ENCODE assay signal across 28 mouse cellular contexts in genomic region chr5:107638366-107638765, GRCm38 (mm10). TPM values are rescaled to one million over a fixed set of nuclear protein-coding genes. Genes with fewer than 3 reads are reported as not detected.
DNase-seq lines count a peak whose midpoint lies in the region; ATAC-seq and TF ChIP-seq lines count a peak whose summit lies in the region.
"Had no signal": no experiment of that assay in that cellular context is flagged by ENCODE, and none has a peak within 500 bp of the region (broad histone marks: within the 10 kb centered on the region; RNA-seq: fewer than 3 reads in every experiment).

No protein-coding gene starts in this region.

- WGBS in midbrain, embryonic 11.5 days, result 96% methylated on average over 8 of the region's 8 CpGs
- 93% methylated on average over 8 of the region's 8 CpGs for WGBS in midbrain, embryonic 14.5 days
- WGBS in hindbrain, postnatal 0 days, result 83% methylated on average over 8 of the region's 8 CpGs

- H3K4me1 ChIP-seq in midbrain, embryonic 11.5 days (ENCODE audit: control insufficient read depth, insufficient read depth, low read length), result no peaks in the 10 kb centered on the region
- no peaks in the 10 kb centered on the region for H3K4me1 ChIP-seq in midbrain, embryonic 14.5 days (ENCODE audit: control insufficient read depth, insufficient read depth, low read length)
- no peaks in the 10 kb centered on the region for H3K4me1 ChIP-seq in hindbrain, postnatal 0 days (ENCODE audit: insufficient read depth, low read length)
- H3K4me1 ChIP-seq: embryonic facial prominence, embryonic 15.5 days; forebrain, embryonic 12.5 days; hindbrain, embryonic 12.5 days; limb, embryonic 13.5 days; midbrain, embryonic 15.5 days; neural tube, embryonic 15.5 days had no signal

- peak; percentile 70; the same call in 1 of the 2 replicates for ATAC-seq in frontal cortex, adult (ENCODE audit: low TSS enrichment)
- no peak for ATAC-seq in midbrain, embryonic 11.5 days (ENCODE audit: low FRiP score)
- no peak for ATAC-seq in midbrain, embryonic 14.5 days (ENCODE audit: low FRiP score, low TSS enrichment)
- ATAC-seq in hindbrain, postnatal 0 days, result no peak
- ATAC-seq: forebrain, postnatal 0 days; liver, postnatal 0 days; midbrain, embryonic 15.5 days had no signal

- no peaks in the 10 kb centered on the region for H3K36me3 ChIP-seq in midbrain, embryonic 11.5 days (ENCODE audit: control insufficient read depth, insufficient read depth, low read length)
- H3K36me3 ChIP-seq in midbrain, embryonic 14.5 days (ENCODE audit: control insufficient read depth, insufficient read depth, low read length), result peaks cover 7% of the 10 kb centered on the region; the same call in 1 of the 2 replicates
- no peaks in the 10 kb centered on the region; the same call in 1 of the 2 replicates for H3K36me3 ChIP-seq in hindbrain, postnatal 0 days (ENCODE audit: insufficient read depth, low read length)
- H3K36me3 ChIP-seq: forebrain, embryonic 12.5 days; midbrain, embryonic 15.5 days had no signal

- H3K4me2 ChIP-seq in midbrain, embryonic 11.5 days, result no peak overlapping the region
- H3K4me2 ChIP-seq in midbrain, embryonic 14.5 days (ENCODE audit: low read length), result no peak overlapping the region
- H3K4me2 ChIP-seq in hindbrain, postnatal 0 days (ENCODE audit: low read depth, low read length), result no peak overlapping the region
- H3K4me2 ChIP-seq: embryonic facial prominence, embryonic 15.5 days; forebrain, embryonic 12.5 days; heart, embryonic 11.5 days; hindbrain, embryonic 12.5 days; kidney, embryonic 15.5 days; limb, embryonic 13.5 days; liver, embryonic 11.5 days; midbrain, embryonic 15.5 days; neural tube, embryonic 15.5 days had no signal

- H3K4me3 ChIP-seq in midbrain, embryonic 11.5 days (ENCODE audit: low read depth, low read length), result no peak overlapping the region
- no peak overlapping the region for H3K4me3 ChIP-seq in midbrain, embryonic 14.5 days (replicated peaks; ENCODE audit: low read depth, low read length)
- H3K4me3 ChIP-seq in hindbrain, postnatal 0 days (ENCODE audit: low read length), result no peak overlapping the region
- H3K4me3 ChIP-seq: embryonic facial prominence, embryonic 10.5 days; embryonic facial prominence, embryonic 15.5 days; forebrain, embryonic 12.5 days; hindbrain, embryonic 12.5 days; kidney, embryonic 15.5 days; left cerebral cortex, adult 2 months; limb, embryonic 13.5 days; midbrain, embryonic 15.5 days; neural tube, embryonic 15.5 days had no signal

- H3K9me3 ChIP-seq in midbrain, embryonic 11.5 days (ENCODE audit: control insufficient read depth, low read length), result no peaks in the 10 kb centered on the region
- no peaks in the 10 kb centered on the region for H3K9me3 ChIP-seq in midbrain, embryonic 14.5 days (ENCODE audit: control insufficient read depth, low read length)
- no peaks in the 10 kb centered on the region for H3K9me3 ChIP-seq in hindbrain, postnatal 0 days (ENCODE audit: low read length)
- H3K9me3 ChIP-seq: embryonic facial prominence, embryonic 10.5 days; embryonic facial prominence, embryonic 15.5 days; forebrain, embryonic 12.5 days; hindbrain, embryonic 12.5 days; kidney, embryonic 15.5 days; limb, embryonic 13.5 days; midbrain, embryonic 15.5 days; neural tube, embryonic 15.5 days had no signal

- DNase-seq in frontal cortex, postnatal 25 days (ENCODE audit: low spot score in 2 of 2), result no peak
- DNase-seq in midbrain, embryonic 11.5 days (ENCODE audit: low spot score, missing footprints), result peak; percentile 4
- DNase-seq in midbrain, embryonic 14.5 days, result no peak
- peak; percentile 47 for DNase-seq in thymus, postnatal 0 days (ENCODE audit: low spot score)
- DNase-seq in thymus, adult 18-20 months, result no peak
- DNase-seq in hindbrain, postnatal 0 days (ENCODE audit: low spot score), result no peak
- DNase-seq: adrenal gland, adult 2 months; cerebellum, adult 8-10 months; cerebellum, postnatal 25 days; forebrain, postnatal 0 days; gastrocnemius, postnatal 14 days; heart, postnatal 36 days; kidney, adult 18-20 months; kidney, postnatal 25 days; liver, postnatal 0 days had no signal

- no peaks in the 10 kb centered on the region for H3K27me3 ChIP-seq in midbrain, embryonic 11.5 days (ENCODE audit: control insufficient read depth, insufficient read depth, low read length)
- no peaks in the 10 kb centered on the region for H3K27me3 ChIP-seq in midbrain, embryonic 14.5 days (ENCODE audit: control insufficient read depth, insufficient read depth, low read length)
- no peaks in the 10 kb centered on the region for H3K27me3 ChIP-seq in hindbrain, postnatal 0 days (ENCODE audit: insufficient read depth, low read length)
- H3K27me3 ChIP-seq: embryonic facial prominence, embryonic 15.5 days; forebrain, embryonic 12.5 days; hindbrain, embryonic 12.5 days; kidney, embryonic 15.5 days; limb, embryonic 13.5 days; midbrain, embryonic 15.5 days; neural tube, embryonic 15.5 days had no signal

- no peak for TF ChIP-seq CTCF in hindbrain, postnatal 0 days (IDR thresholded peaks at IDR 0.05; ENCODE audit: low read depth)

- no peak overlapping the region for H3K9ac ChIP-seq in midbrain, embryonic 11.5 days (ENCODE audit: low read length)
- no peak overlapping the region for H3K9ac ChIP-seq in midbrain, embryonic 14.5 days (replicated peaks; ENCODE audit: low read length)
- H3K9ac ChIP-seq in hindbrain, postnatal 0 days (replicated peaks; ENCODE audit: low read length), result no peak overlapping the region
- H3K9ac ChIP-seq: embryonic facial prominence, embryonic 15.5 days; forebrain, embryonic 12.5 days; forebrain, postnatal 0 days; hindbrain, embryonic 12.5 days; kidney, embryonic 15.5 days; limb, embryonic 13.5 days; liver, postnatal 0 days; midbrain, embryonic 15.5 days; neural tube, embryonic 15.5 days had no signal

- no peak overlapping the region for H3K27ac ChIP-seq in midbrain, embryonic 11.5 days (ENCODE audit: low read depth, low read length)
- no peak overlapping the region for H3K27ac ChIP-seq in midbrain, embryonic 14.5 days (replicated peaks; ENCODE audit: low read depth, low read length)
- H3K27ac ChIP-seq in hindbrain, postnatal 0 days, result no peak overlapping the region
- H3K27ac ChIP-seq: embryonic facial prominence, embryonic 10.5 days; embryonic facial prominence, embryonic 15.5 days; forebrain, embryonic 12.5 days; hindbrain, embryonic 12.5 days; kidney, embryonic 15.5 days; left cerebral cortex, adult 2 months; limb, embryonic 13.5 days; macrophage; midbrain, embryonic 15.5 days; neural tube, embryonic 15.5 days had no signal

RNA-seq across cellular contexts. Expression of gene Glmn, which starts 40.7 kb away (rescaled TPM):
- polyA plus RNA-seq in midbrain, embryonic 11.5 days (2014; fragmentation: Nextera tagmentation; extraction: Ambion mirVana), result 31.5 and 39.5 TPM in 2 replicates
- 43.3 and 45.5 TPM in 2 replicates for polyA plus RNA-seq in midbrain, embryonic 14.5 days (2014; fragmentation: Nextera tagmentation; extraction: Ambion mirVana)
- 23.6 and 28.4 TPM in 2 replicates for polyA plus RNA-seq in thymus, postnatal 0 days (2015; fragmentation: Nextera tagmentation; extraction: Ambion mirVana)
- total RNA-seq in hindbrain, postnatal 0 days (2014; rRNA removed), result 6.6 and 17.8 TPM in 2 replicates
- polyA plus RNA-seq in hindbrain, postnatal 0 days (2015; fragmentation: Nextera tagmentation; extraction: Ambion mirVana), result 32.6 and 33.6 TPM in 2 replicates

RNA-seq across cellular contexts. Expression of gene Rpap2, which starts 41.2 kb away (rescaled TPM):
- 22.9 and 23.1 TPM in 2 replicates for polyA plus RNA-seq in midbrain, embryonic 11.5 days (2014; fragmentation: Nextera tagmentation; extraction: Ambion mirVana)
- polyA plus RNA-seq in midbrain, embryonic 14.5 days (2014; fragmentation: Nextera tagmentation; extraction: Ambion mirVana), result 22.4 and 27.6 TPM in 2 replicates
- polyA plus RNA-seq in thymus, postnatal 0 days (2015; fragmentation: Nextera tagmentation; extraction: Ambion mirVana), result 20.2 and 22.7 TPM in 2 replicates
- 11.1 and 14.3 TPM in 2 replicates for total RNA-seq in hindbrain, postnatal 0 days (2014; rRNA removed)
- polyA plus RNA-seq in hindbrain, postnatal 0 days (2015; fragmentation: Nextera tagmentation; extraction: Ambion mirVana), result 21.5 and 23.4 TPM in 2 replicates

Comparison
In these comparisons a context has a peak if more than half of its experiments do, and no peak if none do; other contexts are left out.
1. DNase-seq: peak in midbrain, embryonic 11.5 days (single experiment) and thymus, postnatal 0 days (single experiment); none in frontal cortex, postnatal 25 days (0 of 2), midbrain, embryonic 14.5 days (single experiment), thymus, adult 18-20 months (0 of 2) and hindbrain, postnatal 0 days (single experiment).